Mouse (Mus musculus): ENCODE results near the gene Heg1.

- TF ChIP-seq CTCF (IDR thresholded peaks at IDR 0.05; ENCODE audit: low read depth) (no peak), EP300 (IDR thresholded peaks at IDR 0.05; ENCODE audit: low read depth) (no peak)
These were observed 17.9 kb upstream of the Heg1 start for GRCm38 (mm10) chr16:33666226-33666625.
